Mouse (Mus musculus) cerebellum, adult 2 months (tissue): Measurements from ENCODE around the gene Mvp. TPM values are rescaled to one million over a fixed set of nuclear protein-coding genes. Genes with fewer than 3 reads are reported as not detected.
A peak's percentile ranks its signal among the peaks of the same experiment; 100 is the strongest.

Experiments
- DNase-seq, 2 experiments: peaks; one replicate each; pipeline ENCODE4 v3.0.0; 2021
- H3K27ac ChIP-seq: fragments of 200-500 bp; 2 replicates; pipeline ENCODE4 v1.5.1; 2012; ENCODE audit warnings: low read length, control low read depth, inconsistent platforms; ENCODE audit not compliant: insufficient read depth
- H3K27me3 ChIP-seq: fragments of 200-500 bp; 2 replicates; pipeline ENCODE4 v1.6.1; 2012; ENCODE audit warnings: inconsistent platforms, mild to moderate bottlenecking, low read length, moderate library complexity; ENCODE audit not compliant: control insufficient read depth, insufficient read depth
- H3K4me1 ChIP-seq: fragments of 200-500 bp; 2 replicates; pipeline ENCODE4 v1.6.1; 2011; ENCODE audit warnings: low read length; ENCODE audit not compliant: control insufficient read depth, insufficient read depth
- H3K4me3 ChIP-seq: fragments of 200-500 bp; replicated peaks from 2 replicates; pipeline ENCODE3; 2011; ENCODE audit warnings: mild to moderate bottlenecking, low read depth, low read length, control low read depth; ENCODE audit not compliant: insufficient read depth
- CTCF ChIP-seq: fragments of 200-500 bp; IDR thresholded peaks from 2 replicates; pipeline ENCODE4 v1.5.1; 2011; ENCODE audit warnings: low read depth, mild to moderate bottlenecking, control low read depth, low read length, moderate library complexity, borderline replicate concordance; ENCODE audit not compliant: insufficient read depth
- POLR2A ChIP-seq: fragments of 200-500 bp; IDR thresholded peaks from 2 replicates; pipeline ENCODE4 v1.6.1; 2011; ENCODE audit warnings: low read length, control low read depth, borderline replicate concordance; ENCODE audit not compliant: insufficient read depth
- WGBS: fragments of 180-500 bp; shearing (Covaris S2); methylation state at CpG from one replicate; pipeline ENCODE4 v1.1.7; 2018; 5-methylcytosine and 5-hydroxymethylcytosine counted together
- polyA plus RNA-seq: library from polyadenylated mRNA; depleted of rRNA; stranded (reverse); fragments of >200 nt; gene quantifications from 2 replicates; pipeline ENCODE4 v1.2.3, GENCODE M21; 2012; rRNA removed

Gene Mvp
- polyA plus RNA-seq = 19.9 and 21.0 TPM in 2 replicates

GRCm38 (mm10) chr7:127014320-127014719, at the start of gene Mvp:
TSS of gene Mvp (minus strand) at chr7:127014621.
- Histone ChIP-seq H3K27me3 (no peaks in the 10 kb centered on the region), H3K27ac (peak within 1 kb of the TSS; percentile 72), H3K4me1 (peaks cover 36% of the 10 kb centered on the region), H3K4me3 (peak within 1 kb of the TSS; percentile 76)
- TF ChIP-seq CTCF (no peak), POLR2A (peak; percentile 31; the same call in 1 of the 2 replicates)
- WGBS = 44% methylated on average over 11 of the region's 11 CpGs
- DNase-seq = peak; percentile 69 to 72

DNA sequence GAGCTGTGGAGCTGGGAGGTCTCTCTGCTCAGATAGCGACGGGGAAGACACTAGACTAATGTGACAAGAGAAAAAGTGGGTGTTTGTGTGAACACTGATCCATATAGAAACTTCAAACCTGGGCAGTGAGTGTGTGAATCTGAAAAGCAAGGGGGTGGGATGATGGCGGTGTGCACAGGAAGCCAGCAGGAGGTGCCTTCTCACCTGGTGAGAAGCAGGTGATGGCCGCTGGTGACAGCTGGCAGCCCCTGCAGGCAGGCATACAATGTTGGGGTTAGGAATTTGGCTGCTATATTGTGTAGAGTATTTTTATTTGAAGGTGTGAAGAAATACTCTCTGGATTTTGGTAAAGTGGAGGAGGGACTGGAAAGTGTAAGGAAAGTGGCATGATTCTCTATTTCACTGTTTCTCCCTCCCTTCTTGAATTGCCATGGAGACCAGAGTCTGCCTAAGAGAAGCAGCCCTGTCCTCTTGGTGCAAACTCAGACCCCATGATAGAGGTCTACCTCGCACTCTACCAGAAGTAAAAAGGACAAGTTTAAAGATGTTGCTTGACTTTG, 40.7 kb upstream of the Mvp start:
- DNase-seq = no peak
- Histone ChIP-seq H3K27me3 (no peaks in the 10 kb centered on the region), H3K27ac (no peak overlapping the region), H3K4me1 (no peaks in the 10 kb centered on the region), H3K4me3 (no peak overlapping the region)
- TF ChIP-seq POLR2A (no peak), CTCF (no peak)
- WGBS = 64% methylated on average over 5 of the region's 5 CpGs

DNA sequence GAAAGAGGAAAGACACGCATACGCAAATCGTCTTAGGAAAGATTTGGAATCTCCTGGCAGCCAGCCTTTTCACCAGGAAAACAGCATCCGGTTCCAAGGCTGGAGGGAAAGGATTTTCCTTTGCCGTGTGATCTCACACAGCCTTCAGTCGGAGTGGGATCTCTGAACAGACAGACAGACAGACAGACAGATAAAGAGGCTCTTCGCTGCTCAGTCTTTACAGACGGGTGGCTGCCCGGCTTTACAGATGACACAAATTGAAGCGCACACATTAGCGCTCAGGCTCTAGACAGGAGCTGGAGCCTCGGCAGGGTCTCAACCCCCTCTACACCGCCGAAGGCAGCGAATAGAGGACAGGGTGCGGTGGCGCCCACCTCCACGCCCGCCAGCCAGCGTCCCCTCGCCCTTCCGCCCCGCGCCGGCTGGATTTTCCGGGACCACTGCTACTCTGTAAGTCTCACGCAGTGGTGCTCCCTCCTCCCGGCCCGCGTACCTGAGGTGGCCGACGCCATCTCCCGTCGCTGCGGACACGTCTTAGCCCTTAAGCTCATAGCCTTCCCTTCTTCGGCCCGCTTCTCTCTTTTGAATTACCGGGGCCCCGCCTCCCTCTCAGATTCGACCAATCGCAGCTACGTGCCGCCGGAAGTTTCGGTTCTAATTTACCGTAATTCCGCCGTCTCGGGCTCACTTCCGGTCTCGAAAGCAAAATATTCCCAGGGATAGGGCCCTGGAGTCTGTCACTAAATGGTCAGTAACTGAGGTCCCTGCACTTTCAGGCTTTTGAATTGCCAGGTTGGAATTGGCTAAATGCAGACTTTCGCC, 27.6 kb upstream of the Mvp start, which contains the start of gene Kif22:
Gene Kif22, minus strand, starts transcription at position 621 of the 822 bp plus-strand sequence.
- no peak within 1 kb of the TSS; the same call in 1 of the 2 replicates for H3K27ac ChIP-seq
- under 1% methylated on average over 53 of the region's 53 CpGs for WGBS
- peak; percentile 88 to 93 for DNase-seq
- peak within 1 kb of the TSS; percentile 93 for H3K4me3 ChIP-seq
- TF ChIP-seq POLR2A (peak; percentile 49; the same call in 1 of the 2 replicates), CTCF (no peak)
- no peaks in the 10 kb centered on the region for H3K27me3 ChIP-seq
- no peaks in the 10 kb centered on the region for H3K4me1 ChIP-seq

- H3K27ac ChIP-seq = no peak overlapping the region
- H3K4me1 ChIP-seq = peaks cover 3% of the 10 kb centered on the region; the same call in 1 of the 2 replicates
- no peak for TF ChIP-seq CTCF
- no peak for TF ChIP-seq POLR2A
- DNase-seq = no peak
- 88% methylated on average over 1 of the region's 1 CpGs for WGBS
- no peak overlapping the region for H3K4me3 ChIP-seq
- H3K27me3 ChIP-seq = no peaks in the 10 kb centered on the region
Observed at GRCm38 (mm10) chr7:127031244-127031643, 16.8 kb upstream of the Mvp start.

DNA sequence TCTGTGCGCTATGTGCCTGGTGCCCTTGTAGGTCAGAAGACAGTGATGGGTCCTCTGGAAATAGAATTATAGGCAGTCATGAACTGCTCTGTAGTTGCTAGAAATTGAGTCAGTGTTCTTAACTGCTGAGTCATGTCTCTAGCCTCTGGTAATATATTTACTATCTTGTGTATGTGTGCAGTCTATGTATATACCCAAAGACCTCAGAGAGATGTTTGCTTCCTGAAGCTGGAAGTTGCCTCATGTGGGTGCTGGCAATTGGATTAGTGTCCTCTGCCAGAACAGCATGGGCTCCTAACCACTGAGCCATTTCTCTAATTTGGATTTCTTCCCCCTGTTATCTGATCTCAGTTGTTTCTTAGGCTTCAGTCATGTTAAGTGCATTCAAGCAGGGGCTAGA, 15.8 kb upstream of the Mvp start:
- Histone ChIP-seq H3K4me1 (peaks cover 3% of the 10 kb centered on the region; the same call in 1 of the 2 replicates), H3K4me3 (no peak overlapping the region), H3K27me3 (no peaks in the 10 kb centered on the region), H3K27ac (no peak overlapping the region)
- DNase-seq = no peak
- no peak for TF ChIP-seq CTCF
- no peak for TF ChIP-seq POLR2A
- 98% methylated on average over 1 of the region's 1 CpGs for WGBS

GRCm38 (mm10) chr7:127027885-127028284, 13.5 kb upstream of the Mvp start:
- Histone ChIP-seq H3K27ac (peak overlapping the region; percentile 90), H3K4me1 (peaks cover 12% of the 10 kb centered on the region; the same call in 1 of the 2 replicates), H3K4me3 (peak overlapping the region; percentile 81), H3K27me3 (no peaks in the 10 kb centered on the region)
- DNase-seq = no peak
- peak; percentile 2; the same call in 1 of the 2 replicates for TF ChIP-seq POLR2A
- peak; percentile 19; the same call in 1 of the 2 replicates for TF ChIP-seq CTCF
- 14% methylated on average over 8 of the region's 8 CpGs for WGBS

DNA sequence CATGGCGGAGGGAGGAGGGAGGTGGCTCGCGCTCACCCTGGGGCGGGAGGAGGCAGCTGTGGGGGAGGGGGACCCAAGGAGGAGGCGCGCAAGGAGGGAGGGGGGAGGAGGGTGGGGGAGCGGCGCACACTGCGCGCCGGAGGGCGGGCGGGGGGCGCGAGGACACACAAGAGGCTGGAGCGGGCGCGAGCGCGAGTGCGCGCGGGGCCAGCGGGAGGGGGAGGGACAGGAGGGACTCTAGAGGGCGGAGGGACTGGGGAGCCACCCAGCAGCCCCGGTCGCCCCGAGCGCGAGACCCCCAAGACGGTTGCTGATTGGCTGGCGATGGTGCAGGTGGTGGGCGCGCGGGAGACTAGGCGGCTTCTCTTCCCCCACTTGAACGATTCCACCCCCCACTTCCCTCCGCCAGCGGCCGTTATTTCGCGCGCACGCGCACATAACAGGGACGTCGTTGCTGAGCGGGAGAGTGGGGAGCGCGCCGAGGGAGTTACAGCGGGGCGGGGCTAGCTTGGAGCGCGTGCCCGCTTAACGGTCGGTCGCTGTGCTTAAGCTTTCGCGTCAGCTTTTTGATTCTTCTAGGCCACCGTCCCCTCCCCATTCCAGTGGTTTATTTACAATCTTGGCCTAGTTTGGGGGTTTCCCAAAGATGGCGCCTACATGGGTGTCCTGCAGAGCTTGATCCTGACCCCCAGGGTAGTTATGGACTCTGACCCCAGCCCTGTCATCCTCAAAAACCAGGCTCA, 12.7 kb upstream of the Mvp start, which contains the start of gene Maz:
Gene Maz, minus strand, starts transcription at position 54 of the 743 bp plus-strand sequence.
- peak within 1 kb of the TSS; percentile 86 for H3K4me3 ChIP-seq
- H3K27ac ChIP-seq = peak within 1 kb of the TSS; percentile 98
- H3K4me1 ChIP-seq = peaks cover 17% of the 10 kb centered on the region; the same call in 1 of the 2 replicates
- TF ChIP-seq POLR2A = peak; percentile 77; the same call in 1 of the 2 replicates
- no peak for TF ChIP-seq CTCF
- H3K27me3 ChIP-seq = no peaks in the 10 kb centered on the region
- 1% methylated on average over 49 of the region's 63 CpGs for WGBS
- DNase-seq = peak; percentile 99
